Mouse (Mus musculus) testis, adult 2 months (tissue): ENCODE data around the gene Cbx8.

Experiments
- CTCF ChIP-seq: fragments of 200-500 bp; IDR thresholded peaks from 2 replicates; pipeline ENCODE4 v1.5.1; 2012; ENCODE audit warnings: low read depth, mild to moderate bottlenecking, inconsistent platforms, low read length, moderate library complexity; ENCODE audit not compliant: control insufficient read depth, insufficient read depth, insufficient replicate concordance
- POLR2A ChIP-seq: fragments of 200-500 bp; IDR thresholded peaks from 2 replicates; pipeline ENCODE4 v1.6.1; 2012; ENCODE audit warnings: low read depth, mild to moderate bottlenecking, inconsistent platforms, low read length, moderate library complexity; ENCODE audit not compliant: control insufficient read depth

- TF ChIP-seq CTCF (no peak), POLR2A (no peak)
Observed at GRCm38 (mm10) chr11:118997182-118997581, 43.6 kb downstream of the Cbx8 start.
